Mouse (Mus musculus) embryonic fibroblast, embryonic 13.5 days (primary cell): ENCODE measurements at regions not wholly inside any gene's neighbourhood (a gene's known extent, or its start where the extent isn't known, plus 50 kb on each side); places are given as distances from the start of the nearest gene placed in this dataset.

Experiments
- H3K27ac ChIP-seq: 2 replicates; pipeline ENCODE4 v1.5.1; 2012; ENCODE audit warnings: low read length, control low read depth, inconsistent platforms; ENCODE audit not compliant: insufficient read depth
- H3K4me1 ChIP-seq: 2 replicates; pipeline ENCODE4 v1.6.1; 2011; ENCODE audit warnings: low read length; ENCODE audit not compliant: control insufficient read depth, insufficient read depth
- H3K4me3 ChIP-seq: 2 replicates; pipeline ENCODE4 v1.5.1; 2011; ENCODE audit warnings: mild to moderate bottlenecking, control low read depth, low read length; ENCODE audit not compliant: insufficient read depth
- CTCF ChIP-seq: IDR thresholded peaks from 2 replicates; pipeline ENCODE4 v1.5.1; 2011; ENCODE audit warnings: mild to moderate bottlenecking, control low read depth, low read length, moderate library complexity, borderline replicate concordance; ENCODE audit not compliant: insufficient read depth
- POLR2A ChIP-seq: IDR thresholded peaks from 2 replicates; pipeline ENCODE4 v1.6.1; 2011; ENCODE audit warnings: low read depth, mild to moderate bottlenecking, control low read depth, low read length, moderate library complexity

DNA sequence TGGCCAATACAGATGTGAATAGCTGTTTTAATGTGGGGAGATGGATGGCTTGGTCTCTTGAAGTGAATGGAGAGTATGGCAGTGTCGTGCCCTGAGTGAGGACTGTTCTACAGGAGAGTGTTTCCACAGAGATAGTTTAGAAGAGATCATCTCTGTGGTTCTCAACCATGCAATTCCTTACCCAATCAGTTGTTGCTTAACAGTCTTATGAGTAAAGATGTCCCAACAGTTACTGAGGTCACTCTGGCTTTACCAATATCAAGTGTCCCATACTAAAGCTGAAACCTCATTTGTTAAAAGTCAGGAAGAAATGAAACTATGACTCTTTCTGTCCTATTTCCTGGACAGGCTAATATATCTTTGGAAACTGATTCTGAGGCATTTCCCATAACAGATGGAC is 61.7 kb upstream of the Trim52 start:
- H3K4me3 ChIP-seq: no peak overlapping the region

DNA sequence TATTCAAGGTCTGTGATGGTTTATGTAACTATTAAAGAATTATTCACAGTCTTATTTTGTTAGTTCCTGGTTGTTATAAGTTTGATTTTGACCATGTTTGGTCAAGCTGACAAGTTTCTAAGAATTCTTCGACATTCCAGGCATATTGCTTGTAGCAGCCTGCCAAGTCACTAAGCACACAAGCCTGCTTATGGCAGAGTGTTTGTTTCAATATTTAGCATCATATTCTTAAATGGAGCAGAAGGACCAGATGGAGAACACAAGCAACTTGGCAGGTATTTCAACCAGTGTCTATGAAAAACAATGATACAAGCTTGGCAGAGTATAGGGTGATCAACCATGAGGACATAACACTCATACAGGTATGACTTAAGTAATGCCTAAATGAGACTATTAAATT is 55.8 kb upstream of the Trim52 start:
- H3K4me3 ChIP-seq: no peak overlapping the region
- TF ChIP-seq CTCF (no peak), POLR2A (no peak)
- H3K4me1 ChIP-seq: peaks cover 8% of the 10 kb centered on the region
- H3K27ac ChIP-seq: peak overlapping the region; percentile 78

More for the DNA sequence above, 61.7 kb upstream of the Trim52 start:
- H3K27ac ChIP-seq: no peak overlapping the region
- TF ChIP-seq POLR2A: no peak
- TF ChIP-seq CTCF: no peak
- H3K4me1 ChIP-seq: peaks cover 3% of the 10 kb centered on the region; the same call in 1 of the 2 replicates

DNA sequence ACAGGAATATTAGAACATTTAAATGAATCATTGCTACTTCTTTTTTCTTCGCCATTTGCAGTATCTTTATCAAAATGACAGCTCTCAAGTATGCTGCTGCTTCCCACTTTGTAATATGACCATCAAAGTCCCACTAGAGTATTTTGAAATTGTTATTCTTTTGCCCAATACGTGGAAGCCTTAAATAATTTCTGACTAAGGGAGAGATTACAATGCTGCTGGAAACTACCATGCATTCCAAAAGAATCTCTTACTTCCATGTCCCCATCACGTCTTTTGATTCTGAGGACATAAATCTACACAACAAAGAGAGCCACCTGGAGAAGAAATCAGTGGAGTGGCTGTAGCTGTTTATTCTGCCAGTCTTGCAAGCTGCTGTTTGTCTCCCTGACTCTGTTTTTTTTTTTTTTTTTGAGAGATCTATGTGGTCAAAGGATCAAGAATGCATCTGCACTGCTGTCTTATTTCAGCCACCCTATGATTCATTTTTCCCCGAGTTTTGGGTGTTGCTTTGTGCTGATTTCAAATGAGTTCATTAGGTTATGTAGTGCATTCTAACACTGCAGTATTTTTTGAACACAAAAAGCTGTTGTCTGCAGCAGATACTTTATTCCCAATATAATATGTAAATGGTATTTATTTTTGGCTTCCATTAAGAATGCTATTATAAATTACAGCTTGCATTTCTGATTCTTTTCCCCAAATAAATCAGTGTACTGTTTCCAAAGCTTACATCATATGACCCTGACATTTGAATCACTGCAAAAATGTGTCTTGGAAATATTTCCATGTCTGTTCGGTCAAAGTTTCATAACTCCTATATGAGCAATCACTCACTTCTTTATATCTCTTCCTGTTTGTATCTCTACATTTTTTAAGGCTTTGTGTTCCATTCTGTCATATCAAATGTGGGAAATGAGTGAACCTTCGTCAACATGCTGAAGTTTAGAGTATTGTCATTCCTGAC is 53.1 kb upstream of the Trim52 start:
- Histone ChIP-seq H3K4me3 (no peak overlapping the region), H3K4me1 (peaks cover 8% of the 10 kb centered on the region), H3K27ac (peak overlapping the region; percentile 99)
- no peak for TF ChIP-seq POLR2A
- TF ChIP-seq CTCF: no peak
